Comparison of ENCODE assay signal across 11 mouse cellular contexts in genomic region chr11:80551634-80552033, GRCm38 (mm10).
DNase-seq lines count a peak whose midpoint lies in the region; ATAC-seq lines count a peak whose summit lies in the region.
"Had no signal": no experiment of that assay in that cellular context is flagged by ENCODE, and none has a peak within 500 bp of the region (broad histone marks: within the 10 kb centered on the region; RNA-seq: fewer than 3 reads in every experiment).

No protein-coding gene starts in this region.

- H3K9me3 ChIP-seq in forebrain, embryonic 12.5 days, result no peaks in the 10 kb centered on the region
- no peaks in the 10 kb centered on the region for H3K9me3 ChIP-seq in forebrain, embryonic 10.5 days
- no peaks in the 10 kb centered on the region for H3K9me3 ChIP-seq in midbrain, embryonic 16.5 days (replicated peaks; ENCODE audit: control insufficient read depth, low read length, poor library complexity, severe bottlenecking)
- no peaks in the 10 kb centered on the region for H3K9me3 ChIP-seq in midbrain, embryonic 13.5 days
- no peaks in the 10 kb centered on the region for H3K9me3 ChIP-seq in forebrain, embryonic 14.5 days (replicated peaks; ENCODE audit: control insufficient read depth, low read length)

- no peak overlapping the region for H3K9ac ChIP-seq in forebrain, embryonic 12.5 days
- peak overlapping the region; percentile 36; the same call in 1 of the 2 replicates for H3K9ac ChIP-seq in midbrain, embryonic 16.5 days (ENCODE audit: low read depth, low read length)
- H3K9ac ChIP-seq in midbrain, embryonic 13.5 days (replicated peaks), result no peak overlapping the region
- H3K9ac ChIP-seq in forebrain, embryonic 14.5 days (ENCODE audit: low read length), result no peak overlapping the region

- no peaks in the 10 kb centered on the region for H3K36me3 ChIP-seq in forebrain, embryonic 12.5 days (replicated peaks)
- H3K36me3 ChIP-seq in forebrain, embryonic 10.5 days (replicated peaks), result no peaks in the 10 kb centered on the region
- H3K36me3 ChIP-seq in midbrain, embryonic 16.5 days (ENCODE audit: control insufficient read depth, insufficient read depth, low read length), result no peaks in the 10 kb centered on the region
- H3K36me3 ChIP-seq in midbrain, embryonic 13.5 days, result no peaks in the 10 kb centered on the region
- H3K36me3 ChIP-seq in forebrain, embryonic 14.5 days (ENCODE audit: control insufficient read depth, insufficient read depth, low read length), result no peaks in the 10 kb centered on the region

- H3K27ac ChIP-seq in forebrain, embryonic 12.5 days, result 0 out of 2 replicates have a peak overlapping the region, but pooled peaks have one; percentile 32
- H3K27ac ChIP-seq in forebrain, embryonic 10.5 days, result no peak overlapping the region
- peak overlapping the region; percentile 69 for H3K27ac ChIP-seq in midbrain, embryonic 16.5 days (ENCODE audit: low read length)
- no peak overlapping the region for H3K27ac ChIP-seq in midbrain, embryonic 13.5 days
- peak overlapping the region; percentile 77 for H3K27ac ChIP-seq in forebrain, embryonic 14.5 days (ENCODE audit: low read depth, low read length)
- H3K27ac ChIP-seq: gastrocnemius, adult 2 months had no signal

- ATAC-seq in forebrain, embryonic 12.5 days (ENCODE audit: low FRiP score), result no peak
- ATAC-seq in midbrain, embryonic 16.5 days, result no peak
- ATAC-seq in midbrain, embryonic 13.5 days, result no peak
- ATAC-seq in forebrain, embryonic 14.5 days, result peak; percentile 83

- 59% methylated on average over 3 of the region's 3 CpGs for WGBS in forebrain, embryonic 12.5 days
- WGBS in forebrain, embryonic 10.5 days, result 78% methylated on average over 3 of the region's 3 CpGs
- WGBS in midbrain, embryonic 16.5 days, result 45% methylated on average over 3 of the region's 3 CpGs
- 44% methylated on average over 3 of the region's 3 CpGs for WGBS in midbrain, embryonic 13.5 days
- 55% methylated on average over 3 of the region's 3 CpGs for WGBS in forebrain, embryonic 14.5 days

- H3K4me2 ChIP-seq in forebrain, embryonic 12.5 days, result no peak overlapping the region
- H3K4me2 ChIP-seq in midbrain, embryonic 16.5 days (ENCODE audit: low read length), result no peak overlapping the region
- no peak overlapping the region for H3K4me2 ChIP-seq in midbrain, embryonic 13.5 days (replicated peaks)
- H3K4me2 ChIP-seq in forebrain, embryonic 14.5 days (ENCODE audit: low read length), result no peak overlapping the region

- H3K27me3 ChIP-seq in forebrain, embryonic 12.5 days, result 0 out of 2 replicates have a peak, but pooled peaks cover 2% of the 10 kb centered on the region
- H3K27me3 ChIP-seq in forebrain, embryonic 10.5 days (ENCODE audit: poor library complexity, severe bottlenecking), result 0 out of 2 replicates have a peak, but pooled peaks cover 4% of the 10 kb centered on the region
- H3K27me3 ChIP-seq in midbrain, embryonic 16.5 days (ENCODE audit: control insufficient read depth, insufficient read depth, low read depth, low read length), result no peaks in the 10 kb centered on the region
- H3K27me3 ChIP-seq in midbrain, embryonic 13.5 days, result no peaks in the 10 kb centered on the region
- no peaks in the 10 kb centered on the region for H3K27me3 ChIP-seq in forebrain, embryonic 14.5 days (replicated peaks; ENCODE audit: control insufficient read depth, insufficient read depth, low read length)

- H3K4me3 ChIP-seq in forebrain, embryonic 12.5 days (replicated peaks), result no peak overlapping the region
- H3K4me3 ChIP-seq in forebrain, embryonic 10.5 days, result no peak overlapping the region
- H3K4me3 ChIP-seq in midbrain, embryonic 16.5 days (ENCODE audit: low read depth, low read length), result no peak overlapping the region
- no peak overlapping the region for H3K4me3 ChIP-seq in midbrain, embryonic 13.5 days (replicated peaks)
- no peak overlapping the region for H3K4me3 ChIP-seq in forebrain, embryonic 14.5 days (ENCODE audit: low read depth, low read length)
- H3K4me3 ChIP-seq: gastrocnemius, adult 2 months had no signal

- no peak for DNase-seq in forebrain, embryonic 10.5 days (ENCODE audit: extremely low spot score, low spot score)
- DNase-seq in forebrain, embryonic 14.5 days (ENCODE audit: low spot score), result peak; percentile 81
- peak; percentile 19 for DNase-seq in retina, postnatal 1 day
- no peak for DNase-seq in kidney, adult 11 months
- DNase-seq in heart, adult 9 months (ENCODE audit: low spot score in 2 of 2), result no peak
- DNase-seq: gastrocnemius, adult 2 months; lung, adult 2 months; thymus, postnatal 14 days had no signal

- H3K4me1 ChIP-seq in forebrain, embryonic 12.5 days, result peaks cover 12% of the 10 kb centered on the region; the same call in 1 of the 2 replicates
- peaks cover 4% of the 10 kb centered on the region; the same call in 1 of the 2 replicates for H3K4me1 ChIP-seq in forebrain, embryonic 10.5 days
- H3K4me1 ChIP-seq in midbrain, embryonic 16.5 days (ENCODE audit: control insufficient read depth, insufficient read depth, low read length), result peaks cover 13% of the 10 kb centered on the region
- H3K4me1 ChIP-seq in midbrain, embryonic 13.5 days (replicated peaks), result peaks cover 4% of the 10 kb centered on the region; the same call in 1 of the 2 replicates
- H3K4me1 ChIP-seq in forebrain, embryonic 14.5 days (ENCODE audit: control insufficient read depth, insufficient read depth, low read length), result peaks cover 13% of the 10 kb centered on the region; the same call in 1 of the 2 replicates

Comparison
In these comparisons a context has a peak if more than half of its experiments do, and no peak if none do; other contexts are left out.
1. H3K27ac ChIP-seq: peak in forebrain, embryonic 12.5 days (single experiment), midbrain, embryonic 16.5 days (single experiment) and forebrain, embryonic 14.5 days (single experiment); none in forebrain, embryonic 10.5 days (single experiment) and midbrain, embryonic 13.5 days (single experiment).
2. DNase-seq: peak in forebrain, embryonic 14.5 days (single experiment) and retina, postnatal 1 day (single experiment); none in forebrain, embryonic 10.5 days (single experiment), kidney, adult 11 months (single experiment) and heart, adult 9 months (0 of 2).